Mouse (Mus musculus) kidney, adult 8-10 months (tissue): ENCODE data around the gene Nelfa.
"Not testable (repeated sequence)": the region's sequence is repeated elsewhere in the genome, so short reads cannot be mapped to it uniquely, and the experiment has no call there.

ENCODE experiments used
- DNase-seq, 2 experiments: peaks; one replicate each; pipeline ENCODE4 v3.0.0; 2022

The Nelfa gene

GRCm38 (mm10) chr5:33936120-33936707 is at the start of gene Nelfa:
Nelfa (minus strand) TSS chr5:33936413.
- peak; percentile 98 to 99 for DNase-seq

GRCm38 (mm10) chr5:33983309-33984121 is 47.3 kb upstream of the Nelfa start, which contains the start of gene Gm1673:
Gm1673 (plus strand) TSS chr5:33983433.
- peak; percentile 31 to 33 for DNase-seq

DNA sequence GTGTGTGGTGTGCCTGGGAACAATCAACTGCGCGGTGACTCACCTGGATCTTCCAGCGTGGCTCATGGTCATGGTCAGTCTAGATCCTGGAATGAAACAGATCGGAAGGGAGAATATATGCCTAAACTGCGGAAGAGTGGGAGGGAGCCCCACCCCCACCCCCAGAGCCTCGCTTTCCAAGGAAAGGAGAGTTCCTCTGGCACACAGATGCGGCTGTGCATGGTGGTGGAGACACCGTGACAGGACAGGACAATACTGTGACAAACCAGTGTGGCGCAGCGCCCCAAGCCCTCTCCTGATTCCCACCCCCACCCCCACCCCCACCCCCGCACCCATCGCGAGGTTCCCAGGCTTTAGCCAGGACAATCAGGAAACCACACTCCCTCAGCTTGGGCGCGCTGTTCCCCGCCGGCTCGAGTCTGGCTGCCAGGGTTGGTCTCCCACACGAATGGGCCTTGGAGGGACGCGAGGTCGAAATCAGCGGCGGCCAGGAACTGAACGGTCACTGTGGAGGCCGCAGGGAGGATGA is 46.6 kb upstream of the Nelfa start:
- DNase-seq: no peak

DNA sequence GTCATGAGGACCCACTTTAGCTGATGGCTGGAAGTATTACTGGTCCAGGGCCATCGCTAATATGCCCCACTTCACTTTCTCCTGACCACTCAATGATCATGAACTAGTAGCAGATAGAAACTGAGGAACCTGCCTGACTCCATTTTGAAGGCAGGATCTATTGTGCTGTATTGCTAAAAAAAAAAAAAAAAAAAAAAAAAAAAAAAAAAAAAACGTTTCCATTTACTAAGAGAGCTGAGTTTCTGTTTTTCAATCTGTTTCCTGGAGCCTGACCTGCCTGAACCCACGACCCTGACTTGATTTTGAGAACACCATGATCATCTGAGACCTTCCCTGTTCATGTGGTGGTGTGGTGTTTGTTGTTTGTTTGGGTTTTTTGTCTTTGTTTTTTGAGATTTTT is 40.1 kb upstream of the Nelfa start:
- DNase-seq: no peak

GRCm38 (mm10) chr5:33974736-33975135 is 38.5 kb upstream of the Nelfa start:
- no peak for DNase-seq

DNA sequence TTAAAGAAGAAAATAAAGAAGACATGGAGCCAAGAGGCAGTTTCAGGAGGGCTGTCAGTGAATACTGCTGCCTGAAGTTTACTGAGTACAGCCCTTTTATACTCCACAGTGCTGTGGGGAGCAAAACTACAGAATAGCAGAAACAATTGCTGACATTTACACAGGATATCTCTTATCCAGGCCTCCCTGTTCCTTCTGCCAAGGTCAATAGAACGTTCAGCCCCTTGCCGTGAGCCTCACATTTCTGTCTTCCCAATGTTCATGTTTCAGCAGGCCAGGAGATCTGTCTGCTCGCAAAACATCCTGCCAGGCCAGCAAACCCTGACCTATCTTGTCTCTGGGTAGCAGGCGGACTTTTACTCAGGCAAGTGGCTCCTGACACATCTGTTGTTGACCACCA is 23.2 kb upstream of the Nelfa start:
- DNase-seq: no peak

DNA sequence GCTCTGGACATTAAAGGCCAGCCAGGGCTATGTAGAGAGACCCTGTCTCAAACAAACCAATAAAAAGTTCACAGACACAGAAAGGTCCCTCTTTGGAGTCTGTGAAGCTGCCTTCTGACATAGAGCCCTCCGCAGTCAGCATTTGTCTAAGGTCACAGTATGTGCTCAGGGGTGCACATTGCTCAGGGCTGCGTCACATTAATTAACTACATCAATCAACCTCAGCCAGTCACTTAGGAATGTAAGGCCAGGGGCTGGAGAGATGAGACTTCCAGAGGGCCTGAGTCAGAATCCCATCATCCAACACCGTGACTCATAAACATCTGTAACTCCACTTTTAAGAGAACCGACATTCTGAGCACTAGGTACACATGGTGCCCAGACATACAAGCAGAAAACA is 19.7 kb upstream of the Nelfa start:
- DNase-seq: no peak

GRCm38 (mm10) chr5:33954354-33954753 is 18.1 kb upstream of the Nelfa start:
- DNase-seq: peak; percentile 57 to 71

GRCm38 (mm10) chr5:33953471-33954185 is 17.4 kb upstream of the Nelfa start:
- no peak for DNase-seq

GRCm38 (mm10) chr5:33948314-33948713 is 12.1 kb upstream of the Nelfa start:
- no peak for DNase-seq

DNA sequence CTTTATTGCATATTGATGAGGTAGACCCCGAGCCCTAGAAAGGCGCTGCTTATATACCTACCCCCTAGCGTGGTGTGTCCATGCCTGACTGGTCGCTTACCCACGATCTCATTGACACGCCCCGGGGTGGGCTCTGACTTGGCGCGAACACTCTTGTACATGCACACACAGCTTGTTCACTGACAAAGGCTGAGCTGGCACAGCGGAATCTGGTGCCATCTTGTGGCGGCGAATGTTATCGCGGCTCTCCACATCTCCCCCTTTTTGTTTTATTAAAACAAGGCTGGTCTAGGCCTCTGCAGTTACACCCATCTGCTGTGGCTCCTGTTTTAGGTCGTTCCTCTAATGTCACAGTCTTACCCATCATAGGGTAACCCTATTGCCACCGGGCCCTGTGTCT is 10.8 kb upstream of the Nelfa start:
- DNase-seq: not testable (repeated sequence)

DNA sequence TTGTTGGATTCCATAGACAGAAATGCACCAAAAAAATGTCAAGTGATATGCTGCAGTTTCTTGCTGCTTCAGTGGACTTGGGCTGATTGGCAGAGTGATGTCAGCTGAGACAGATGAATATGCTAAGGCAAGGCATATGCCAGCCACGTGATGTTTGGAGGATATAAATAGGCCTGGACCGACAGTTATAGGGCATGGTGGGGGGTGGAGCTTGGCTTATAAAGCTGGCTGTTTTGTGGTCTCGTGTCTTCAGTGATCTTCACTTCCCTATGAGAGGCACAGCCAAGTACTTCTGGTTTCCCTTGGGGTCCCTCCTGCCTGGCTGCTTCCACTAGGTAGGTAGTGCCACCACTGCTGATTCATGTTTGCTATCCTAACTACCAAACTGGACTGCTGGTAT is 2.2 kb upstream of the Nelfa start:
- no peak for DNase-seq

DNA sequence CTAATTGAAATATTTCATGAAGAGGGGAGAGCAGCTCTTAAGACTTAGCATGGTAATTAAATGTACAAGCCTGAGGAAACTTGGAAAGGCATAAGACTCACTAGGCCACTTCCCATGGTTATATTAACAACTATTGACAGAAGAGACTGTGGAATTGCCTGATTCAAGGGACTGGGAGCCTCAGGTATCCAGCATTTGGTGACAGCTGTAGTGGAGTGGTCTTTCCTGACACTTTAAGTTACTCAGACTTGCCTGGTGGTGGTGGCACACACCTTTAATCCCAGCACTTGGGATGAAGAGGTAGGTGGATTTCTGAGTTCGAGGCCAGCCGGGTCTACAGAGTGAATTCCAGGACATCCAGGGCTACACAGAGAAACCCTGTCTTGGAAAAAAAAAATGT is 1.0 kb upstream of the Nelfa start:
- DNase-seq: no peak

DNA sequence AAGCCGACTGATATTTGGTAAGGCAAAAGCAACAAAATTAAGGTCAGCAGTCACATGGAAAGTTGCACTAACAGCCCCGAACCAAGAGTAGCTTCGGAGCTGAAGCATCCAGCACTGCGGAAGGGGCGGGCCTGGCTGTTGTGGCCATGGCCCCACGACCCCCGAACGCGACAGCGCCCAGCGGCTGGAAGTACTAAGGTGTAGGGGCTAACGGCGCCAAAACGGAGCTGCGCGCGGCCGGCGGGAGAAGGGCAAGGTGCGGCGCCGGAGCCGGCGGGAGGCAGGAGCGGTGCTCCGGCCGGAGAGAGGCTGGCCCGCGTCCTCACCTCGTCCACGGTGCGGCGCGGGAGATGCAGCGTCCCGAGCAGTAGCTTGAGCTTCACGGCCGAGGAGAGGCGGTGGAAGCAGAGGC is 507 bp downstream of the Nelfa start:
- DNase-seq: no peak

- no peak for DNase-seq
Measured at GRCm38 (mm10) chr5:33934877-33935276, 1.3 kb downstream of the Nelfa start.

GRCm38 (mm10) chr5:33934081-33934480 is 2.1 kb downstream of the Nelfa start:
- DNase-seq: no peak

DNA sequence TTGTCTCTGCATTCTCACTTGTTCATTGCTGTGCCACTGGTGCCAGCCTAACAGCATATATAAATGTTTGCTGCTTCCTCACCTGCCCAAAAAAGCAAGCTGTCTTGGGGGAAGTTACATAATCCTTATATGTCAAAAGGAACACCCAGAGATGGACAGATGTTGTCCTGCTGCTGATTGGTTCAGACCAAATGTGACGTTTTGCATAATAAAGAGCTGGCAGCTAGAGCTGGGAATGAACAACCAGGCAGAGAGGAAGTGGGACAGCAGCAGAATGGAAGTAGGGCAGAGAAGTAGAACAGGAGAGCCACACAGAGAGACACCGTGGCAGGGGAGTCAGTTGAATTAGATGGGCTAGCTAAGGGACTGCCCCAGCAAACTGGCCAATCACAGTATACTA is 3.8 kb downstream of the Nelfa start:
- DNase-seq: no peak

DNA sequence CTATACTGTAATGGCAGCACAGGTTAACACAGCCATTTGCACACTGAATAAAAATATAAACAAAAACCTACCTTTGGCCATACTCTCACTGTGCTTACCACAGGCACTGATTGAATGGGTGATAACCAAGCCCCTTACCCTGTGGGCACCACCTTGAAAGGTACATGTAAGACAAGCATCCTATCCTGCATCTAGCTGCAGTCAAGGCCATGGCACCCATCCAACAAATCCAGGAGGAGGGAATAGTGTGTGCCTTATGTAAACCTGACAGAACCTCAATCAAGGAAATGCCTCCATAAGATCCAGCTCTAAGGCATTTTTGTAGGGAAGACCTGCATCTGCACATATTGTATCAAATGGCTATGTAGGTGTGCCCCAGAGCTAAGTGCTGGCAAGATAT is 10.0 kb downstream of the Nelfa start:
- no peak for DNase-seq

GRCm38 (mm10) chr5:33922566-33922965 is 13.6 kb downstream of the Nelfa start:
- DNase-seq: no peak

- DNase-seq: no peak
Measured at GRCm38 (mm10) chr5:33921486-33922235, 14.6 kb downstream of the Nelfa start.

DNA sequence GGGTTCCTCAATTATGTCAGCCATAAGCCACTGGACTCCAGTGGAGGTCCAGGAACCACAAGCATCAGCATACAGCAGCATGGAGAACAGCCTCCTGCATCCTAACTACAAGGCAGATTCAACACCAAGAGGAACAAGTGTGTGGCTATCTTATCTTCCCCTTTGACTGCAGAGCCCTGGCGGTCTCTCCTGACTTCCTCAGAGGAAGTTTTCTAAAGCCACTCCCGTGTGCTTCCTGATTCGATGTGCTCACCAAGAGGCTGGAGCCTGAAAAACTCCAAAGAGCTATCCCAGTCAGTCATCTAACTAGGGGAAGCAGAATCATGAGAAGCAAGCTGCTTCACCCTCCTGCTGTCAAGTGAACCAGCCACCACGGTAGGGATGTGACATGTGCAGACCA is 15.3 kb downstream of the Nelfa start:
- no peak for DNase-seq

- DNase-seq: no peak
Measured at GRCm38 (mm10) chr5:33920037-33920436, 16.2 kb downstream of the Nelfa start.

GRCm38 (mm10) chr5:33919466-33919865 is 16.7 kb downstream of the Nelfa start:
- no peak for DNase-seq
